Mouse (Mus musculus): ENCODE data around the gene Sfi1. TPM values are rescaled to one million over a fixed set of nuclear protein-coding genes. Genes with fewer than 3 reads are reported as not detected.

The Sfi1 gene
- polyA plus RNA-seq, 1 experiment from 2014 or later: 12.8 TPM

Other genes with a start within 250 kb of the Sfi1 start
- gene Eif4enif1, start 8.9 kb upstream of the Sfi1 start, polyA plus RNA-seq (2015; fragmentation: Nextera tagmentation; extraction: Ambion mirVana): 48.2 and 49.3 TPM in 2 replicates
- 251 and 257 TPM in 2 replicates for gene Drg1, start 73.0 kb upstream of the Sfi1 start, polyA plus RNA-seq (2015; fragmentation: Nextera tagmentation; extraction: Ambion mirVana)
- 48.9 and 52.7 TPM in 2 replicates for gene Patz1, start 95.4 kb upstream of the Sfi1 start, polyA plus RNA-seq (2015; fragmentation: Nextera tagmentation; extraction: Ambion mirVana)
- gene Pik3ip1, start 136.9 kb upstream of the Sfi1 start, polyA plus RNA-seq (2015; fragmentation: Nextera tagmentation; extraction: Ambion mirVana): 10.8 and 11.0 TPM in 2 replicates
- gene Limk2, start 215.7 kb upstream of the Sfi1 start, polyA plus RNA-seq (2015; fragmentation: Nextera tagmentation; extraction: Ambion mirVana): 50.1 and 52.0 TPM in 2 replicates

Data from lung, embryonic 15.5 days (tissue).